Mouse (Mus musculus) hindlimb bud, embryonic 11.5 days (tissue): ENCODE measurements around the gene Plxdc2.

ENCODE experiments used
- DNase-seq: peaks from one replicate; pipeline ENCODE4 v3.0.0-alpha.2; 2012; ENCODE audit warnings: low read depth, low spot score; ENCODE audit errors: extremely low spot score

Gene Plxdc2

DNA sequence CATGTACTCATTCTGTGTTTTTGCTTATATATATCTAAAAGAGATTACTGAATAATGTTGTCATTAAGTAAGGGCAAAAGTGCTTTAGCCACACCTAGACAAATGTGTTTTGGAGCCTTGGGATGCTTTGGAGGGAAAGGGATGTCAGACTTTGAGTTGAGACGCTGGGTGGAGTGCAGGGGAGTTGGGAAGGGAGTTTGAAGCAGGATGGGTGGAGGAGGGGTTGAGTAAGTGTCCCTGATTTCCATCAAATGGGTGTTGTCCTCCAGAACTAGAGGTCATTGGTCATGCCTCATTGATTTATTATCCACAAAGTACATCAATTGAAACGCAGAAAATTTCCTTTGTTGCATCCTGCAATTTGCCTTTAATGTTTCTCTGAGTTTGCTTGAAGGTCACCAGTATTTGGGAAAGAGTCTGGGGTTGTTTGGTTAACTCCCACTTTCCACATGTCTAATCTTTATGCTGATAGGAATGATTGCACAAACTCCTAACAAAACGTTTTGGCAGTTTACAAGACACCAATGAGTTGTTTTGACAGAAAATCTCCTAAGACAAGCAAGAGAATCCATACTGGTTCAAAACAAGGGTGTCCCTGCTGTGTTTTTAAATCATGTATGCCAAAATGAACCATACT lies 58.4 kb downstream of the Plxdc2 start:
- no peak for DNase-seq

DNA sequence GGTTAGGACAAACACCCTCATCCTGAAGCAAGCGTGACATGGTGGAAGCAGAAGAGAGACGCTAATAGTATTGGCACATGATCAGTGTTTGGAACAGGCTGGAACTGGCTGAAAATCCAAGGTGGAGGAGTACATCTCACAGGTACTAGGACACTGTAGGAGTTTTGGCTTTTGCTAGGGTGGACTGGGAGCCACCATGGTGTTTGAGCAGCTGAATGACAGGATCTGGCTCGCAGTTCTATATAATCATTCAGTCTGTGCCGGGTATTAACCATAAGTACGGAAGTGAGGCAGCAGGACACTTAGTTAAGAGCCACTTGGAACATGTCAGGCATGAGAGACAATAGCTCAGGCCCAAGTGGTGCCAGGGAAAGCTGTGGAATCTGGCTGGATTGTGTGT lies 82.9 kb downstream of the Plxdc2 start:
- DNase-seq = no peak

DNA sequence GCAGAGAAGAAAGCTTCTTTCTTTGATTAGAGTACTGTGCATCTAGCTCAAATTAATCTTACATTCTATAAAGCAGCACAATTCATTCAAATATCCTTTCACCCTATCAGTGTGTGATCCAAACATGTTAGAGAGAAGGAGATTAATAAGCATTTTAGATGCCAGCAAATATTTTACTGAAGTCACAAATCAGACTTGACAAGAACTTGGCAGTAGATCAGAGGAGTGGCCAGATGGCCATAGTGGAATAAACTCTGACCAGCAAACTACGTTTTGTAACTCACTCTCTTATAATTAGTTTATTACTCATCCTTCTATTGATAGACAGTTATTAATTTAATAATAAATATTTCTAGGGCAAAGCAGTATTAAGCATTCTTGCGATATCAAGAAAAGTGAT lies 86.5 kb downstream of the Plxdc2 start:
- DNase-seq = no peak

DNA sequence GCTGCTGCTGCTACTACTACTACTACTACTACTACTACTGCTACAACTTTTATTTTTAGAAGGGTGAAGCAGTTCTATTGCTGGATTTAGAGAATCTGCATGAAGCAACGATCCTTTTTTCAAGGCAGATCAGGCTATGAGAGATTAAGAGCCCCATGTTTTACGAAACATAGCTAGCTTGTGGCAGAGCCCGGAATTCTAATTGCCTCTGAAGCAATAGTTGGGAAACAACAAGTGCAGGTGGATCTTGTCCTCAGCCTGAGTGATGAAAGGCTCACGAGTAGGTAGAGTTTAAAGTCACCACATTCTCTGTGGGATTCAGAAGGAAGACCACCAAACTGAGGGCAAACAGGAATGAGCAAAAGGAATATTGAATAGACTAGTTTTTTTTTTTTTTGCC lies 91.8 kb downstream of the Plxdc2 start:
- no peak for DNase-seq

DNA sequence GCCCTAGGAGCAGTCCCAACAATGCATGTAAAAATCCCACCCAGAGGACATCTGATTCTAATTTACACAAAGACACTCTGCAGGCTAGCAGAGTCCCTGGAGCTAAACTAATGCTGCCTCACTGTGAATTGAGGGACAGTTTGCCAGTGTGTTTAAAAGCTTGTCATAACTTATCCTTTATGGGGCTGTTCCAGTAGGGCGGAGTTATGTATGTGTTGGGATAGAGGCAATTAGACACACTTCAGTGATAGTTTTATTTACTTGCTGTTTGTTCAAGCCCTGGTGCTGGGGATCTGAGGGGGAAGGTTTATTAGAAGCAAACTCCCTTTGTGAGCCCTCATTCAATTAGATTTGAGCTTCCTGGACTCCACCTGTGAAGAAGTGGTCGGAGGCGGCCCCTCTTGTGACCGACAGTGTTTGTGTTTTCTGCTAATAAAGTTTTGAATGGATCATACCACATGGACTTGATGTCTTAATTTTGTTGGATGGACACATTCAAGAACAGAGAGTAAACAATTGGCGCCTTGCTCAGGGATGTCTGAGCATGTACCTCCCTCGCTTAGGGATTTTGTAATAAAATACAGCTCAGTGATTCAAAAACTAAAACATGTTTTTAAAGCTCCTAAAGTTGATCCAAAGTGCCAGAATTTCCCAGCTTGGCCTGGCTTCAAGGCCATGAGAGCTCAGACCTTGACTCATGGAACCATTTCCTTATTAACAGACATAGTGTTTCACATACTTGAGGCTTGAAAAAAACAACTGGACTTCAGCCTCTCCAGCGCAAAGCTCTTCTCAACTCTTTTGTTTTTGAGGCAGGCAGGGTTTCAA lies 94.9 kb downstream of the Plxdc2 start:
- peak; percentile 71 for DNase-seq

DNA sequence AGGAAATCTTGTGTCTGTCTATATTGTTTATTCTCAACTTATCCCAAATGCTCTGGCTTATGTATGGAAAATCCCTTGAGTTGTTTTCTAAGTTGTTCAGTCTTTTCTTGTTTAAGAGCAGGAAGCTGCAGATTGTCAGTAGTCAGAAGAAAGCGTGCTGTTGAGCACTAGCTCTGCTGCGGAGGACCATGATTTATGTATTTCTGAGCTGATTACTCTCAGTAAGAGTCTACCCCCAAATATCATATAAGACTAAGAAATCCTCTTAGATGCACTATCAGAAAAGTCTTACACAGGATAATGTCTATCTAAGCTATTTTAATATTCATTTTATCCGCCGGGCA lies 95.5 kb downstream of the Plxdc2 start:
- DNase-seq = no peak

DNA sequence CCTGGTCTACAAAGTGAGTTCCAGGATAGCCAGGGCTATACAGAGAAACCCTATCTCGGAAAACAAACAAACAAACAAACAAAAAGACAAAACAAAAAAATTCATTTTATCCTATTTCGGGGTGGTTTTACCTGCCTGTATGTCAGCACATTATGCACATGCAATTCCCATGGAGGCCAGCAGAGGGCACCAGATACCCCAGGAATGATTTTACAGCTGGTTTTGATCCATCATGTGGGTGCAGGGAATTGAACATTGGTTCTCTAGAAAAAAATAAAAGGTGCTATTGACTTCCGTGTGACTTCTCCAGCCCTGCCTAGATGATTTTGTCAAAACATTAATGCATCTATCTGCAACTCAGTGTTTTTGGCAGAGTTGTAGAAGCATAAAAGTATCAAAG lies 96.0 kb downstream of the Plxdc2 start:
- no peak for DNase-seq

DNA sequence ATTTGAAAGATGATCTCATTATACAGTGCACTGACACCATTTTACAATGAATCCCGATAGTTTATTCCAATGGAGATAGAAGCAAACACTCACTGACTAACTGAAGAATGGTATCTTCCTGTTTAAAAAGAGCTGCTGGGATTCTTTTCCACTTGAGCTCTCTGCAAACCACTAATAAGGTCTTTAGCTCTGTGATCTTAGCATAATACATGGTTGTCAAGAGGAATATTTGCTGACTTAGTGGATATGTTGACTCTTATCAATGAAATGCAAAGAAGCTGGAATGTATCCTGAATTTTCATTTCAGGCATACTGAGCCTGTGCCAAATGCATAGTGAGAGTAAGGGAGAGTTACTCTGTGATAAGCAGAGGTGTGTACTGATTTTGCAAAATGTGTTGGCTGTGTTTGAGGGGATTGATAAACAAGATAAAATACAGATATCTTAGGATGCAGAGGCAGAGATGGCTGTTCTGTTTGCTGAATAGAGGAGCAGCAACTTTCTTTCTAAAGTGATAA lies 100.2 kb downstream of the Plxdc2 start:
- no peak for DNase-seq

DNA sequence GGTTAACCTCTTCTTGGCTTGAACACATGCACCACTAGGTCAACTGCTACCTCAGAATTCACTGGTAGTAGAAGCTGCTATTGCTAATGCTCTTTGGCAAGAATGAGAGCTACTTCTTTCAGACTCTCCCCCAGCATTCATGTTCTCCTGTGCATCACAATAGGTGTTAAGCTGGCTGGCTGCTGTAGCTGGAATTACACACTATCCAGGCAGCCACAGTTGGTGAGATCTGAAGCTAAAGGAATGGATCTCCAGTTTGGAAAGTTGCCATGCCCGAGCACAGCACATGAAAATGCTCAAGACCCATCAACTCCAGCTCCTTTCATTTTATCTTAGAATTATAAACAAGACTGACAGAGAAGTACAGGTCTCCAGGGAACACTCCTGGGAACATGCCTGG lies 103.4 kb downstream of the Plxdc2 start:
- DNase-seq = no peak

DNA sequence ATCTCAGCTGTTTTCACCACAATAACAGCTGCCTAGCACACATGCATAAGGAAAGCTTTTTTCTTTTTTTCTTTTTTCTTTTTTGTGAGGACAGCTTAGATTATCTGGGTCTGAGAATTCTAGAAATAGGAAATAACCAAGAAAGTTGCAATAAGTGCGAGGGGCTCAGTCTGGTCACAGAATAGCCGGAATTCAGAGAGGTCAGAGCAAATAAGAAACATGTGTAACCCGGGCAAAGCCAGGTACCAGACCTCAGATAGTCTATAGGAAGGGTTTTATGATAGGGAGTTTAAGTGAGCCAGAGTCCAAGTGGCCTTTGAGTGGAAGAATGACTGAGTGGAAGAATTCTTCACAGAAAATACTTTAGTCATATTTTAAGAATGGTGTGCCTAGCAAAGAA lies 114.0 kb downstream of the Plxdc2 start:
- DNase-seq = peak; percentile 73

DNA sequence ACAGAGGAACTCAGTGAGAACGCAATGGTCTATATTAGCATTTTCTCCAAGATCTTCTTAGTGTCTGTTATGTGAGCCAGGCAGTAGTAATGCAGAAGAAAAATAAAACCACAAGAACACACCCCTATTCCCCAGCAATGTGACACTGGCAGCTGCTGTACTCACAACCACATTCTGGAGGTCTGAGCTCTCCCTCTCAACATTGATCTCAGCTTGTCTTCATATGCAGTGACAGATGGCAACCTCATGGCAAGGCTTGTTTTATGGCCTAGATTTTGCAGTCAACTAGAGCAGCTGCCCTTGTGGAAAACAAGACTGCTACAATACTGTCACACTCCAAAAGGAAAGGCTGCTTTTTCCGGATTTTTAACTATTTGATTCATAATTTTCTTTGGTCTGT lies 127.8 kb downstream of the Plxdc2 start:
- DNase-seq = no peak

DNA sequence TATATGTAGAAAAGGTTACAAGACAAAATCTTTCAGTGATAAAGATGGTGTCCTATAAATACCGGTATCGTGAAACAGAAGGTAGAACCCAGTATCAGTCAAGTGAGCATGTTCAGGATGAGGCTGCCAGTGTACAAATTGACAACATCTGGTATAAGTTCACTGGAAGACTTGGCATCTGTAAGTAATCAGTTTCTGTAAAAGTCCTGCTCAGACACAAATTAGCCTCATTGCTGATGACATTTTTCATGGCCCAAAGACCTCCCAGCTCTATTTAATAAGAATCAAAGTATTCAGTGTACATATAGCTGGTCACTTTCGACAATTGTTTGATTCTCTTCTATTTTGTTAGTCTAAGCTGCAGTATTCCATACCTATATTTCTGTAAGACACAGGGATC lies 129.9 kb downstream of the Plxdc2 start:
- peak; percentile 82 for DNase-seq

DNA sequence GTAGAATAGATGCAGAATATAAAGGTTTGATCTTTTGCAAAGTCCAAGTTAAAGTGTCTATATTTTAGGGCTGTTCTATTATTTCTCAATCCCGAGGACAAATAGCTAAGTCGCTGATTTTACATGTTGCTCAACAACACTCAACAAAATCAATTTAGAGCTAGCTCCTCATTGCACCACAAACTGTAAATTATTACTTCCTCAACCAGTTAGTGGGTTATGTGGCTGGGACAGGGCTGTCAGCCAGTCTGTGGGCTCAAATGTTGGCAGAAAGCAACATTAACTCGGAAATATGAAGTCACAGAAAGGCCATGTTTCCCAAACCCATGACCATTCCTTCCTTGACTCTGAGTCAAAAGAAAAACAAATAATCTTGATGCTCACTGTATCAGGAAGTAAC lies 135.1 kb downstream of the Plxdc2 start:
- DNase-seq = no peak

DNA sequence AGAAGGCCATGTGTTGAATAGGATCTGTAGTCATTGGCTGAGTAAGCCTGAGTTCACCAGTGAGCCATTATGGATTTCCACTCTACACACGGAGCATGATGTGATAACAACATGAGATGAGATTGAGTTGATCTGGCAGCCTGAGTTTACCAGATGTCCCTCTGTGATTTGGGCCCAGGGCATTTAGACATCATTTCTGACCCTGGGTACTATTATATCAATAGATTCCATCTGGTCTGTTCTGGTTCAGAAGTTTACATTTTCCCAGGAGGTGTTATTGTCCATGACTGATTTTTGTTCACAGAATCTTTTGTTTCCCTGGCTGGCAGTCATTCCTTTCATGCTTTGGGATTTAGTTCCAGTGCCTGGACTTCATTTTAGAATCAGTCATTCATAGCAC lies 146.7 kb downstream of the Plxdc2 start:
- no peak for DNase-seq

DNA sequence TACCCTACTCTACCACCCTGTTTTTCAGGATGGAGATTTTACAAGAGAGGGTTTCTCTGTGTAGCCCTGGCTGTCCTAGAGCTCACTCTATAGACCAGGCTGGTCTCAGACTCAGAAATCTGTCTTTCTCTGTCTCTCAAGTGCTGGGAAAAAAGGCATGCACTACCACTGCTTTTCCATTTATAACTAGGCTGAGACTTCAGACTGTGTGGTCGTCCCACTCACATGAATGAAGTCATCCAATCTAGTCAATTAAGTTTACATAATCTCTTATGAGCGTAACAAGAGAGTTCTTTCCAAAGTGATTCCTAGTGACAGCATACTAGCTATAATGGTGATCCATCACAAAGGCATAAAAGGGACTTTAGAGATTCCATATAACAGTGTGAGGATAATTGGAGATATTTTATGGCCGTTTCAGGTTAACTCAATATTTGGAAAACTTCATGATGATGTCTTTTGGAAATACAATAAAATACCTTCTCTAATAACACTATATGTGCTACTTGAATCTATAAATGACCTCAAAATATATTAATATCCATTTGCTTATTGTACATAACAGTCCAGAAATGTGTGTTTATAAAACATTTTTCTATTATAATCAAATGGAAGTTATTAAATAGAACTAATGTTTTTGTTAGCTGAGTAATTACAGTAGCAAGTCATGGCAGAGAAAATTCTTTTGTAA lies 151.6 kb downstream of the Plxdc2 start:
- no peak for DNase-seq

DNA sequence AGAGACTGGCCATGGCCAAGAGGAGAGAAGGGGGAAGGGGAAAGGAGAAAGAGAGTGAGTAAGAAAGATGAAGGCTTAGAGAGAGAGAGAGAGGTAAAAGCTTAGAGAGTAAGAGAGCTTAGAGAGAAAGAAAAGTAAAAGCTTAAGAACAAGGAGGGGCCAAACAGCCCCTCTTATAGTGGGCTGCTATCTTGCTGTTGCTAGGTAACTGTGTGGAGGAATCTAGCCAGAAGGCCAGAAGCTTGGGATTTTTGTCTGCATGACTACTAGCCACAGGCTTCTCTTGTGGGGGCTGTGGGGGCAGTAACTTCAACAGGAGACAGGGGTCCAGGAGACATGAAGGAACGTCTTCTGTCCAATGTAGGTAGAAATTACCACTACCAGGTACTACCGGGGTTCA lies 162.0 kb downstream of the Plxdc2 start:
- no peak for DNase-seq

DNA sequence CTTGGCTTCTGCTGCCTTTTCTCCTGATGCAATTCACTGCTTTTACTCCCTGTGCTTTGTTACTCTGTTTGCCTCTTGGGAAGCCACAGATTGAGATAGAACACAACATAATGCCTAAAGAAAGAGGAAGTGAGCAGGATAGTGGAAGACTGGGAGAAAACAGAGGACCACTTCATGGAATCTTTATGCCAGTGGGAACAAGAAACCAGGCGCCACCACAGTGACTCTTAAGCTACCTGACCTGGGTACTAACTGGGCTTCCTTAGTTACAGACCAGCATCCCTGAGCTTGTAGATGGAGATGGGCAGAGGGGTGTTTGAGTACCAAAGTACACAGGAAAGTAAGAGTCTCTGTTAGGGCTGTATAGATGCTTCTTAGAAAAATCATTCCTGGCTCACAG lies 167.3 kb downstream of the Plxdc2 start:
- no peak for DNase-seq

DNA sequence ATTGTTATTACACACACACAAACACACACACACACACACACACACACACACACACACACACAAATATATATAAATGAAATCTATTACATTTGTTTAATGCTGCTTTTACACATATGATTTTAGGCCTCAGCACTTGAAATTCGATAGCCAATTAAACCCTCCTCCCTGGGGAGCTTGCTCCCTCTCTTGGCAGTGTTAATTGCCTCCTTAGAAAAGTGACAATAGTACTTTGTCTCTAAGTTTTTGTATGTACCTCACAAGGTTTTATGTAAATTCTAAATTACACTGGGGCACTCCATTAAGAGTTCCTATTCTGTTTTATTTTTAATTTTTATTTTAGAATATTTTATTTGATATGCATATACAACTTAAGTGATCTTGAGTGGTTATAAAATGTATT lies 176.1 kb downstream of the Plxdc2 start:
- DNase-seq = no peak

DNA sequence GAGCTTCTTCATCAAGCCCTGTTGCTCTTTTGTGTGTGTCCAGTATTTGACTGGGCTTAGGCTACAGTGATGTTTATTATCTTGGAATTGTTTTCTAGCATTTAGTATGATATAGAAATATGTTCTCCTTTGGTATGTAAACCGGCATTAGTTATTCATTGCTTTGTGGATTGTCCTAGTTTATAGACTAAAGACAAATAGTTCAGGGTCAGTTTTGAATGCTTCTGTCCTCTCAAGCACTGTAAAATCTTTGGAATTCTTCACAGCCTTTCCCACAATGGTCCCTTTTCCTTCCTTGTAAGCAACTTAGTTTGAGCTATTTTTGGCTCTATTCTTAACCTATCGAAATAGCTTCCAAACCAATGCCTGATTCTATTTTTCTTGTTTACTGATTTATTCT lies 178.5 kb downstream of the Plxdc2 start:
- DNase-seq = no peak

DNA sequence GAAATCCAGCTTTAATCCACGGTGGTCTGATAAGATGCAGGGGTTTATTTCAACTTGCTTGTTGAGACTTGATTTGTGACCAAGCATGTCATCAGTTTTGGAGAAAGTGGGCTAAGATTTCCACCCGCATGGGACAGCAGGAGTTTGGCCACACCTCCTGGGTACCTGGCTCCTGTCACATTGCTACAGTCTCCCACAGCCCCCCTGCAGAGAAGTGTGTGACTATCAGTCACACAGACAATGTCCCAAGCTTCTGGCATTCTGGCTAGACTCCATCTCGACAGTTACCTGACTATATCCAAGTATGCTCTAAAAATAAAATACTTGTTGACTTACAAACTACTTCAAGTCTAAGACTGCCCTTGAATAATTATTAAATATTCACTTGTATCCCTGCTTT lies 185.1 kb downstream of the Plxdc2 start:
- no peak for DNase-seq

DNA sequence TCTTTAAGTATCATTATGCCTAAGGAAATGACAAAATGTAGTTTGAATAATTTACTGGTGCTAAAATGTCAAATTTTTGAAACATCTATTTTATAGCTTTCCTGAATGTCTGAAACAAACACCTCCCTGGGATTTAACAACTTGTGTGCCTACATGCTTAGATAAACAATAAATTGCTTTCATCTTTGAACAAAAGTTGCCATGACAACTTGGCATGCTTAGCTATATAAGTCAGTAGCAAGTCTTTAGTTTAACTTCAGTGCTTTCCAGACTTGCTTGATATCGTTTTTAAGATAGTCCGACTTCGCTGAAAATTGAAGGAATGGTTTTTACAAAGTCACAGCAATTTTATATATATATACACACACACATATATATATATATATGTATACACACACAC lies 189.1 kb downstream of the Plxdc2 start:
- DNase-seq = no peak

DNA sequence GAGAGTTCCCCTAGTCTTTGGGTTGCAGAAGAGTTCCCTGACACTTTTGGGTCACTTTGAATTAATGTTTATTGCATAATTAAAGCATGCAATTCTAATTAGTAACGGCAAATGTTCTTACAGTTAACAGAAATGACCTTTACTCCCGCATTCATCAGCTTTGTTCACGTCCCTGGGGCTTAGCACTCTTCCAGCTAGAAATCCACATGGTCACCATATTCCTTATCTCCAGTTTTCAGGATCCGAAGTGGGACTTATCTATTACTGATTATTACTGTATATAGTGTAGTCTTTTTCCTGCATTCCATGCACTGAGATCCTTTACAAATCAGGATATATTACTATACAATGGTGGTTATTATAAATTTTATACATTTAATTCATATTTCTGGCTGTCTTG lies 203.2 kb downstream of the Plxdc2 start:
- DNase-seq = no peak
